Mouse (Mus musculus): ENCODE data around the gene Gpank1.
A peak's percentile ranks its signal among the peaks of the same experiment; 100 is the strongest.

The Gpank1 gene

DNA sequence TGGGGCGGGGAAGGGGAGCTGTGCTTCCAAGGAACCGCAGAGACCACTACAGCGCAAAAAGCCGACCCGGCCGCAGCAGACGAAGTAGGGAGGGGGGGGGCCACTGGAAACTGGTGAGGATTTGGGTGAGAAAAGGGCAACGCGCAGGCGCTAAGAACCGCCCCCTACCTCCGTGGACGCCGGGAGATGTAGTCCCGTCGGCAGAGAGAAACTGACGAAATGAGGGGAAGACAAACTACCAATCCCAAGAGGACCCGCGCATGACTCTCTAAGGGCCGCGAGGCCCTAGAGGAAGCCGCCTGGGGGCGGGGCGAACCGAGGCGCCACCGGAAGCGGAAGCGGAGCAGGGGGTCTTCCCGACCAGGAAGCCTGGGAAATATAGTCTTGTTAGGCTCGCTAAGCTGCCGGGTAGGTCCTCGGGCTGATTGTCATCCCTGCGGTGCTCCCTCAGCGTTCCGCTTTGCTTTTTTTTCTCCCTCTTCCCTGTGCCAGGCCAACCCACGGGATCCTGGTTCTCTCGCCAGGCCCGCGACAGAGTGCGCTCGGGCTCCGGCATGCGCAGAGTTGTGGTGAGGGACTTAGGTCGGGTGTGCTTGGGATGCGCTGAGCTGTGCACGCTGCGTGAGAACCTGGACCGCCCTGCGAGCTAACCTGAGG is at the start of gene Gpank1:
Gene Gpank1, plus strand, starts transcription at position 313 of the 657 bp plus-strand sequence.
- peak; percentile 96 for DNase-seq

DNA sequence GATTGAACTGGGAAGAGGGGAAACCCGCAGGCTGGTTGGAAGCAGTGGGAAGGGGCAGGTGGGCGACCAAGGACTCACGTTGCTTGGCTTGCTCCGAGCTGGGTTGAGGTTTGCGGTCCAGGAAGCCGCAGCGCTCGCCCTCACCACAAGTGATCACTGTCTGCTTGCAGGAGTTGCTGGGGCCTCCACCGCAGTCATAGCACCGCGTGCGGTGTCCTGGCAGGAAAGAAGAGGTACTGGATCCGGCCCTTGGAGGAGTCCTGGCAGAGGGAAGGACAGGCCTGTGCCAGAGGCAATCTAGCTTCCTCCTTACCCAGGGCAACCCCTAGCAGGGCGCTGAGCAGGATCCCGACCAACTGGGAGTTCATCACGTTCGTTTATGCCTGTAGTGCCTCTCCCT is 47.2 kb upstream of the Gpank1 start:
- no peak for DNase-seq

DNA sequence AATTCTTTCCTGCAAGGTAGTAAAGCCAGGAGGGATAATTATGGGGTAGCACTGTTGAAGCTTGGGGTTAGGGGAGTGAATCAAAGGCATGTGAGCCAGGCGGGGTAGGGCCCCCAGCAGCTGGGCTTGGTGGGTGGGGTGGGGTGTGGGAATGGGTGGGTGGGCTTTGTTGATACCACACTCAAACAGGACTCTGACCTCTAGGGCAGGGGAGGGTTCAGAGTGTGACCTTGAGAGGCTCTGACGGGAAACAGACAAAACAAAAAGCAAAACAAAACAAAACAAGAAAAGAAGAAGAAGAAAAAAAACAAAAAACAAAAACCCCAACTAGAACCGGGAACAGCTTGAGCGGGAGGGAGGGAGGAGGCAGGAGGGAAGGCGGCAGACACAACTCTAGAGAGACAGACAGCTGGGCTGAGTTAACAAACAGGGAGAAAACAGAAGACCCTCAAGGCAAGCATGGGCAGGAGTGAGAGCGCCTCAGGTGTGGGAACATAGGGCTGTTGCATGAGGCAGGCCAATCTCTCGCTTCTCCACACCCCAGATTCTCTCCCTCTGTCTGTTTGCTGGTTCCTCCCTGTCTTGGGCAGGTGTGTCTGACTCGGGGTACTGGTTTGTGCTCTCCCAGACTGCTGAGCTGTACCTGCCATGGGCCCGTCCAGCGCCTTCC is 44.6 kb upstream of the Gpank1 start, which contains the start of gene Ly6g6e:
Gene Ly6g6e, plus strand, starts transcription at position 396 of the 670 bp plus-strand sequence.
- DNase-seq: no peak

DNA sequence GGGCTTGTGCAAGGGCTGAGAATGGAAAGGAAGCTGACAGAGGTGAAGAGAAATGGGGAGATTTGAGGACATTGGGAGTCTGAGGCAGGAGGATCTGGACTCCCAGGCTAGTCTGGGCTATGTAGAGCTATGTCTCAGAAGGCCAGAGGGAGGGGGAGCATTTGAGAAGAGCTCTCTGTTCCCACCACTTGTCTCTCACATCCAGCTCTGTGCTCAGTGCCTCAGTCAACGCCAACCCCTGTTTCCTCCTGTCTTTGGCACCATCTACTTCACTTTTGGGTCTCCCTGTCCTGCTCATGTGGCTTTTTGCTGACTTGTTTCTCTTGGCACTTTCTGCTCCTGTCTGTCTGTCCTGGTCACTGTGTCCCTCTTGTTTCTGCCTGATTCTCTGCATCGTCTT is 44.0 kb upstream of the Gpank1 start:
- DNase-seq: no peak

DNA sequence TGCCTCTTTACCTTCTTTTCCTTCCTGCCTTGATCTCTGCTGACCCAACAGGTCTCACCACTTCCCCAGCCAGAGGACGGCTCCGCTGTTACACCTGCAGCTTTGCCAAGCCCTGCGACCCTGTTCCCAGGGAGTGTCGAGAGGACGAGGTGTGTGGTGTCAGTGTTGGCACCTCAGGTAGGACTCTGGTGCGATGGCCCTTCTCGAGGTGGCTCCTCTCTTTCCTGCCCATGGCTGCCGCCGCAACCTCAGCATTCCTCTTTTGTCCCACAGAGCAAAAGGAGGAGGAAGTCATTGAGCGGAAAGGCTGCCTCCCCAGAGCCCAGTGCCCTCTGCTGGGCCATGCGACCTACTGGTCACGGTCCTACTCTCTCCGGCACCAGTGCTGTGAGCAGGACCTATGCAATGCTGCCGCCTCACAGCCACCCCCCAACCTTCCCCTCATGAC is 43.4 kb upstream of the Gpank1 start, which contains the start of gene Ly6g6d:
Gene Ly6g6d, minus strand, starts transcription at position 280 of the 448 bp plus-strand sequence.
- DNase-seq: no peak

DNA sequence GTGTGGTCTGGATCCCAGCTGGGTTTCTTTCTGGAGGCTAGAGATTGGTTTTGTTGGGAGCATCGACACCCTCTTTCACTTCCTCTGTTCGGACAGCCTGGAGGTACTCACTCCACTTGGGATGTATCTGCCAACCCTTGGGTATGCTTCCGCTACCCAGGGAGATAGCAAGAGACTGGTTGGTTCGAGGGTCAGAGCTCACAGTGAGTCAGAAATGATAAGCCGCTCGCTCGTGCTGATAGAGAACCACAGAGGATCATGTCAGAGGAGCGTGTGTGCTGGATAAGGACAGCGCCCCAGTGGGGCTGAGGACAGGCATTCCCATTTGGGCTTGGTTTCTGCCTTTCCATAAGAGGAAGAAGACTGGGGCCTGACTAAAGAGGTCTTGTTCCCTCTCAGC is 41.5 kb upstream of the Gpank1 start:
- no peak for DNase-seq

DNA sequence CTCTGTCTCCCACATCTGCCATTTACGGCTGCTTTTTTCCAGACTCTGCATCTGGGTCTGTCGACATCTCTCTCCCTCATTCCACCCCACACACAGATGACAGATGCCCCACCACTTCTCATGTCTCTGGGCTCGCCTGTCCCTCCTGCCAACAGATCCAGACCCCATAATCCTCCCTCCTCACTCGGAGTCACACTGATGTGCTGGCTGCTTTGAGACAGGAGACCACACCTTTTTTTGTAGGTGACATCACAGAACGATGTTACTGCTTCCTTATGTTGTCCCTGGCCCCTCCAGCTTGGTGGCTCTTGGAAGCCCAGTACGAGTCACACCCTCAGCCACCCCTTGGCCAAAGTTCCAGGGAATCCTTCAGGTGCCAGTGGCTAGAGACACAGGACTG is 41.0 kb upstream of the Gpank1 start:
- DNase-seq: no peak

DNA sequence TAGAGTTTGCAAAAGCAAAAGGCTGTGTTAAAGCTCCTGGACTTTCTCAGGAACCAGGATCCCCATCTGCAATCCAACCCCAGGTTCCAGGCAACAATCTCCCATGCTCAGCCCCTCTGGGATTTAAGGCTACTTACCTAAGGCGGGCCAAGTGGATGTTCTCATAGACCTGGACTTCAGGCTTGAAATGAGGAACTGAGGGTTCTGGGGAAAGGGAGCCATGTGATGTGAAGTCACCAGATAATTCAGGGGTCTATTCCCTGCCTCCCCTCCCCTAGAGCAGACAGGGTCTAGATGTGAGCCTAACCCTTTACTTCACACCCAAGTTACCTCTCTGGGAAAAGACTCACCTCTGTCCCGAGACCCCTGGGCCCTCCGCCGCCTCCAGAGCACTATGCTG is 40.5 kb upstream of the Gpank1 start:
- DNase-seq: no peak

DNA sequence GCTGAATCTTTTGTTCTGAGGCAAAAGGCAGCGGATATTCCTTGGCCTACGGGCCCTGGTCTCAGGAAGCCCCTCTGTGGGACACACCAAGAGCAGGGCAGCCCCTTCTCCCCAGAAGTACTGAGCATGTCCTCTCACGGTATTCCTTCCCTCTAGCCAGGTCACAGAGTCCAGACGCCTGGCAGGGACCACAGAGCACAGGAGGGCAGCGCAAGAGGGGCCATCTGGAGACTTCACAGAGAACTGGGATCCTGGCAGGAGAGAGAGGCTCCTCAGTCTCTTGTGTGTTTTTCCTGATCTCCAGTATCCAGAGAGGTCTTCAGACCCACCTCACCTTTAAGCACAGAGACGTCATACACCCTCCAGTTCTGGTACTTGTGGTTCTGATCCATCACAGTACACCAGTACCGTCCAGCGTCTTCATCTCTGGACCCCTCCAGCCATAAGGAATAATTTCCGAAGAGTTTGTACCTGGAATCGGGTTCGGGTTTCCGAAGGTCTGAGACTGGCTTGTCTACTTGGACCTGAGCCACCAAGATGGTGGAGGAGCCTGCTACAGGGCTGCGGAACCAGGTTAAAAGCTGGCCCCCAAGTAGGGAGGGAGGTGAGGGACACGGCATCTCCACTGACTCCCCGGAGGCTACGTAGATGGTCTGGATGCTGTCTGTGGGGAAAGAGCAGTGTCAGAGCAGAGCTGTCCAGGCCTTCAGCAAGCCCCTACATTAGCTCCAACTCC is 38.2 kb upstream of the Gpank1 start:
- DNase-seq: no peak

DNA sequence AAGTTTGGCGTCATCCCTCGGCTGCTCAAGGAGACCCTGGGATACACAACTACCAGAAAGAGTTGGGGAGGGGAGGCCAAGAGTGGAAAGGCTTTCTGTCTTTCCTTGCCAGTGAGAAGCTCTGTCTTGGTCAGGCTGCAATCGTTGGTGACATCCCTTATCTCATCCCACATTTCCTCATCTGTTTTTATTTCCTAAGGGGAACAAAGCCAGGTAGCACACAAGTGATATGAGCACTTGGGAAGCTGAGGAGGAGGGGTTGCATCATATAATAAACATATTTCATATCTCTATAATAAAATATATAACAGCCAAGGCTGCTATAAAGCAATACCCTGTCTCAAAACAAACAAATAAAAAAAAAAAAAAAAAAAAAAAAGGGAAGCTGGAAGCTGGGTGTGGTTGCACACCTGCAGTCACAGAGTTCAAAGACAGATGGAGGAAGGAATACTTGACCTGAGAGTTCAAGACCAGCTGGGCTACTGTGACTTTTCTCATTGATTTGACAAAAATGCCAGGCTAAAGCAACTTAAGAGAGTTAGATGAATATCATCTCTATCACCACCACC is 37.2 kb upstream of the Gpank1 start:
- DNase-seq: no peak

DNA sequence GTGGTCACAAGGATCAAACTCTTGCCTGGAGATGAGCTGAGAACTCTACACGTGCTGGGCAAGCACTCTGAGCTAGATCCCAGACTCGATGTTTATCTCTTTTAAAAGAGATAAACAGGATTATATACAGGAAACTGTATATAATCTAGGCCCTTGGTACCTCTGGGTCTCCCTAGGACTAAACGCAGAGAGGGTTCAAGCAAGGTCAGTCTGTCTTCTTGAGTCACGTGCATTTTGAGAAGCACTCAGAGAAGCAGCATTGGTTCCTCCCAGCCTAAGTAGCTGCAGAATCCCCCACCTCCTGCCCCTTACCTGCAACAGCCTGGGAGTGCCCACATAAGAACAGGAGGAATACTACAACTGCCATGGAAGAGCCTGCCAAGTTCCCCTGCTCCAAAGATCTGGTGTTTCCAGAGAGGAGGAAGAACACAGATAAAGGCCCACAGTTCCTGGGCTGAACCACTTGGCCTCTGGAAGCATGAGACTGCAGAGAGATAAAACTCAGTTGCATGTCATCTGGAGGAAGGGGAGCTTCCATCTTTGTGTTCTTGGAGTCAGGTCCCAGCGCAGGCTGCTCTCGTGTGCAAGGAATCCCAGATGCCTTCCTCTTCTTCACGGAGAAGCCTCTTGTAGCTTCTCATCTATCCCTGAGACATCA is 35.9 kb upstream of the Gpank1 start, which contains the start of gene Ly6g6f:
Gene Ly6g6f, minus strand, starts transcription at position 403 of the 658 bp plus-strand sequence.
- DNase-seq: no peak

DNA sequence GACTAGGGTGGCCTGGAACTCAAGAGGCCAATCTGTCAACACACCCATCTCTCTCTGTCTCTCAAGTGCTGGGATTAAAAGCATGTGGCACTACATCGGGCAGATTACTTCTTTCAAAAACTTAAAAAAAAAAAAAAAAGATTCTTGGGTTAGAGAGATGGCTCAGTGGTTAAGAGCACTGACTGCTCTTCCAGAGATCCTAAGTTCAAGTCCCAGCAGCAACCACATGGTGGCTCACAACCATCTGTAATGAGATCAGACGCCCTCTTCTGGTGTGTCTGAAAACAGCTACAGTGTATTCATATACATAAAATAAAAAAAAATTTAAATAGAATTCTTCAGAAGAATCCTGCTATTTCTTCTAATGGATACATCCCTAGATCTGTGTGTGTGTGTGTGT is 33.1 kb upstream of the Gpank1 start:
- DNase-seq: no peak

DNA sequence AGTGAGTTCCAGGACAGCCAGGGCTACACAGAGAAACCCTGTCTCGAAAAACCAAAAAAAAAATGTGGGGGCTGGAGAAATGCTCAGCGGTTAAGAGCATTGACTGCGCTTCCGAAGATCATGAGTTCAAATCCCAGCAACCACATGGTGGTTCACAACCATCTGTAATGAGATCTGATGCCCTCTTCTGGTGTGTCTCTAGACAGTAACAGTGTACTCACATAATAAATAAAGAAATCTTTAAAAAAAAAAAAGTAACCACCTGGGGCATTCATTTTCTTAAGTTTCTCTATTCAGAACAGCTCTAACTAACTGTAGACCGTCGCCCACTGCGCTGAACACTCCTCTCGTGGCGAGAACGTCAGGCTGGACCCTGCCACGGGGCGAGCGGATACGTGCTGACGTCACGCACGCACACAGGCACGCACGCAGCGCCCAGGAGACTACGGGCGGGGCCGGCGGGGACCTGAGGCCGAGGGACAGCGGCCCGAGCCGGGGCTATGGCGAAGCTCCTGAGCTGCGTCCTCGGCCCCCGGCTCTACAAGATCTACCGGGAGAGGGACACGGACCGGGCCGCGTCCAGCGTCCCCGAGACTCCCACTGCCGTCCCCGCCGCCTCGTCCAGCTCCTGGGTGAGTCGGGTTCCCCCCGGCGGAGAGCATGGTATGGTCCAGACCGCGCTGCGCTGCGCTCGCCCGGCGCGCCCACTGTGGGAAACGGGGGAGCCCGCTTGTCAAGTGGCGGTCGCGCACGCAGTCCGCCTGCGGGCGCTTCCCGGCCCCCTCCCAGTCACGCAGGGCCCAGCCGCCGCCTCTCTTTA is 32.2 kb upstream of the Gpank1 start, which contains the start of gene Abhd16a:
Gene Abhd16a, plus strand, starts transcription at position 439 of the 820 bp plus-strand sequence.
- peak; percentile 91 for DNase-seq

DNA sequence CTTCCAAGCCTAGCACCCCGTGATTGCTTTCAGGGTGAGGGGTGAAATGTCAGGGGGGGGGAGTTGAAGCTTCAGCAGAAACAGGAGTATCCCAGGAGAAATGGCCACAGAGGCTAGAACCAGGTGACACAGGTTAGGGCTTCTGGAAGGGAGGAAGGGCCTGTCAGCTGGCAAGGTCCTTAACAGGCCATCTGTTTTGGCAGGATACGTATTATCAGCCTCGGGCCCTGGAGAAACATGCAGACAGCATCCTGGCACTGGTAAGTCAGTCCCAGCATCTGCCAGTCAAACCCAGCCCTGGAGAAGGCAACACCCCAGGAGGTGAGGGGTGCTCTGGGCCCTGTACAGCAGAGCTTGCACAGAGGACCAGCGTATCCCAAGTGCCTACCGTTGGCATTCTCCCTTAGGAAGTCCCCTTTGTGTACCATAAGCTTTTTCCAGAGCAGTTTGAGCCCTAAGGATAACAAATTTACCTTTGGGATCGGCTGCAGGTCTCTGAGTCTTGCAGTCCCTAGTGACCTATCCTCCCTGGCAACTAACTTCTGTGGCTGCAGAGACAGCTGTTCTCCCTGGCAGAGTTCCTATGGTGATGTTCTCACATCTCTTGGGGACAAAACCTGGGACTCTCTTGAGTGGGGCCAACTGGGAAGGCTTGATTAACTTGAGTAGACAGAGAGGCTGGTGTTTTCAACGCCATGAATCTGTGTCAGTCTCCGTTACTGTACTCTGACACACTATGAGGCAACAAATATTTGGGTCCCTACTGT is 30.9 kb upstream of the Gpank1 start:
- DNase-seq: no peak

DNA sequence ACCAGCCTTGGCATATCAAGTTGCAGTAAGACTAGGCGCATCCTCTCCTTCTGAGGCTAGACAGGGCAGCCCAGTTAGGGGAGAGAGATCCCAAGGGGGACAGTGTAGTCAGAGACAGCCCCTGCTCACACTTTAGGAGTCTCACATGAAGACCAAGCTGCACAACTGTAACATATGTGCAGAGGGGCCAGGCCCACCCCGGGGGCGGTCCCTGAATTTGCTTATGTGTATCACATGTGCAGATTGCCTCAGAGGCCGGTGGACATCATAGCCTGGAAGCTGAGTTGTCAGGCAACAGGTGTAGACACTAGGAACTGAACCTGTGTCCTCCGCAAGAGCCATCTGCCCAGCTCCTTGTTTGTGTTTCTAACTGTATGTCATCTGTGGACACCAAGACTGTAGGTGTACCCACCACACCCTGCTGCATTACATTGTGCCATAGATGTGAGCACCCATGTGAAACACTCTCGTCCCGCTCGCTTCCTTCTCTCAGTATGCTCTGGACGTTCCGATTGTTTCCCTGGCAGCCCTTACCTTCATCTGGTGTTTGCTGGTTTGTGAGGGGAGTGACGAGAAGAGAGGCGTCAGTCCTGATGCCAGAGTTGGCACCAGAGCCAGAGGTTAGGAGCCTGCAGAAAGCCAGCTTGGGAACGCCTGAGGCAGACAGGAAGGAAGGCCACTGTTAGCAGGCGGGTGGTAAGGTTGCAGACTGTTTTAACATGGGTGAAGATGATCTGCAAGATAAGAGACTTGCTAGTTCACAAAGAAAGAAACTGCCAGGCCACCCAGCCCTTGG is 28.7 kb upstream of the Gpank1 start:
- no peak for DNase-seq

DNA sequence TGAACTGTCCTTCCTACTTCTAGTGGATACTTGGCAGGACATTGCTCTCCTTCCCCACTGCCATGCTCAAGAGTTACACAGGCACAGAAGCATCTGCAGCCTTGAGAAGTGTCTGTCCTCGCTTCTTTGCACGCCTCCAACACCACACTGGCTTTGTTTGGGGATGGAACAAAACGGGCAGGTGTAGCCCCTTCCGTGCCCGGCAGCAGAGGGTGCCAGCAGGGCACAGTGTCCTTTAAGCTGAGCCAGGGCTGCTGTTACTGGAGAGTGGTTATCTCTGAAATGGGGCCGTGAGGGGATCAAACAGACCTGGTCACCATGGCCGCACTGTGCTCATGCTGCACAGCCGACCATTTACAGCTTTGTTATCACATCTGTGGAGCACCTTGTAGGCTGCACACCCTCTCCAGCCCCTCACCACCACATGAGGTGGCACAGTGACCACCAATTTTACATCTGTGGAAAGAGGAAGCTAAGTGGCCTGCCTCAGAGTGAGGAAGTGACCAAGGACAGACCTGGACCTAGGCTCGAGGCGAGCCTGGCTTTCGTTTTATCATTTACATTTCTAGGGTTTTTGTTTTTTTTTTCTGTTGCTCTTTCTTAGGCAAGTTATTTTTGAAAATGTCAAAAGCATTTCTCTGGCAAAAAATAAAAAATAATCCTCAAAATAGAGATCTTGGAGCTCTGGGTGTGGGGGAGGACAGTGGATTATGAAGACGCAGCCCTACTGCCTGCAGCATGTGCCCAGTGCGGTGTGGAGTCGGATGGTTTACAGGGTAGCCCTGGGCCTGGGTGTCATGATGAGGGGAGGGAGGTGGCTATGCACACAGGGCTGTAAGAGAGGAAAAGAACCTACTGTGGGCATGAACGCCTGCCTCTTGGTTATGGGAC is 26.5 kb upstream of the Gpank1 start:
- no peak for DNase-seq

DNA sequence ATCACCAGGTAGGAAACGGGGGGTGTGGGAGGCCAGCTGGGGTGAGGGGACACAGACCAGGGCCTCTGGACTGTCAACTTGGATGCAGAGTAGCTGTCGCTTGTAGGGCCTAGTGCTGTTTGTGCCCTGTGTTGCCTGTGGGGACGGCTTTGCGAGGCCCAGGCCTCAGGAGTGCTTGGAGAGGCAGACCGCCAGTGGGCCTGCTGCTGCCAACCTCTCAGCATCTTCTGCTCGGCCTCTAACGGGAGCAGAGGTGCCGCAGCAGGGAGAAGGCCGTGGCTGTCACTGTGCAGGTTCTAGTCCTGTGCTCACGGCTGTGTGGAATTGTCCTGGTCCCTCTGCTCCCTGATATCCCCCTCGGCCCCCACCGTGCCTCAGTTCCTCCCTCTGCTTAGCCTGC is 24.7 kb upstream of the Gpank1 start:
- no peak for DNase-seq

DNA sequence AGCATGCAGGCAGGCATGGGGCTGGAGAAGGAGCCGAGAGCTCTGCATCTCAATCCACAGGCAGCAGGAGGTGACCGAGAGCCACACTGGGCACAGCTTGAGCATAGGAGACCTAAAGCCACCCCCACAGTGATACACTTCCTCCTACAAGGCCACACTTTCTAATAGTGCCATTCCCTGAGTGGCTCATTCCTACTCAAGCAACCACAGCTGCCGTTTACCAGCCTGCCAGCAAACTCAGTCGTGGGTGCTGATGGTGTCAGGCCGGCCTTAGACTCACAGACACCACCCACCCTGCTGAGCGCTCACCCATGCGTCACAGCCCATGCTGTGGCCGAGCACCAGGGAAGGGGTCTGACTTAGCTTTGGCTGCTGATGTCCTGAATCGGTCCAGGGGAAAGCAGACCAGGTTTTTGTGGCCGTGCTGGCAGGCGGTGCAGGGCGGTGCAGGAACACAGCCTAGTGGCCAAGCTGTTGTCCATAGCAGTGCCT is 24.0 kb upstream of the Gpank1 start:
- DNase-seq: no peak

Data from right cerebral cortex, postnatal 4 days (tissue).